5 mouse cellular contexts compared by ENCODE assay signal in the genomic region with DNA sequence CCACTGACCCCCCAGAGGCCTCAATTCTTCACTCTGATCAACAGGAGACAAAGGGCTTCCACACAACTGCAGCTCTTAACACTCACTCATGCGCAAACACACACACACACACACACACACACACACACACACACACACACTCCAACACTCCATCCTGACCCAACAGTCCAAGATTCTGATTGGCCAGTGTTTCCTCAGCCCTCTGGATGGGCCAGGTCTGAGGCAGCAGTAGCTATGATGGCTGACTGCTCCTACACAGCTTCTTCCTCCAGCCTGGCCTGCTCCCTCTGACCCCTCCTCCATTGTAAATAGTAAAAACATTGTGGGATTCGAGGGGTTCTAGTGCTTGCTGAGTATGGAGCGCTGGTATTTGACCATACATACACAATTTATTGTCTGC.
DNase-seq lines count a peak whose midpoint lies in the region; ATAC-seq lines count a peak whose summit lies in the region.
"Not testable (repeated sequence)": the region's sequence is repeated elsewhere in the genome, so short reads cannot be mapped to it uniquely, and the experiment has no call there.

No protein-coding gene starts in this region.

- H3K4me1 ChIP-seq in forebrain, embryonic 11.5 days (replicated peaks; ENCODE audit: control insufficient read depth, insufficient read depth, low read length); hindbrain, embryonic 15.5 days (replicated peaks); midbrain, embryonic 11.5 days (ENCODE audit: control insufficient read depth, insufficient read depth, low read length); midbrain, embryonic 15.5 days; neural tube, embryonic 14.5 days (ENCODE audit: control insufficient read depth, insufficient read depth, low read length): not testable (repeated sequence)

- H3K36me3 ChIP-seq in forebrain, embryonic 11.5 days (ENCODE audit: control insufficient read depth, insufficient read depth, low read length); hindbrain, embryonic 15.5 days; midbrain, embryonic 11.5 days (ENCODE audit: control insufficient read depth, insufficient read depth, low read length); midbrain, embryonic 15.5 days (replicated peaks); neural tube, embryonic 14.5 days (ENCODE audit: control insufficient read depth, insufficient read depth, low read length): not testable (repeated sequence)

- H3K4me2 ChIP-seq in forebrain, embryonic 11.5 days (ENCODE audit: low read depth, low read length, severe bottlenecking); hindbrain, embryonic 15.5 days; midbrain, embryonic 11.5 days; midbrain, embryonic 15.5 days; neural tube, embryonic 14.5 days (ENCODE audit: low read depth, low read length): not testable (repeated sequence)

- not testable (repeated sequence) for DNase-seq in forebrain, embryonic 11.5 days (ENCODE audit: low spot score); midbrain, embryonic 11.5 days (ENCODE audit: low spot score, missing footprints)

- peak; percentile 66; the same call in 1 of the 2 replicates for ATAC-seq in forebrain, embryonic 11.5 days (replicated peaks; ENCODE audit: low FRiP score)
- peak; percentile 27; the same call in 1 of the 2 replicates for ATAC-seq in hindbrain, embryonic 15.5 days (ENCODE audit: low FRiP score, low read depth)
- peak; percentile 13; the same call in 1 of the 2 replicates for ATAC-seq in midbrain, embryonic 11.5 days (ENCODE audit: low FRiP score)
- ATAC-seq in midbrain, embryonic 15.5 days (replicated peaks) = not testable (repeated sequence)
- peak; percentile 12; the same call in 1 of the 2 replicates for ATAC-seq in neural tube, embryonic 14.5 days (ENCODE audit: low read depth)

- not testable (repeated sequence) for H3K9me3 ChIP-seq in forebrain, embryonic 11.5 days (ENCODE audit: control insufficient read depth, low read length); hindbrain, embryonic 15.5 days; midbrain, embryonic 11.5 days (ENCODE audit: control insufficient read depth, low read length); midbrain, embryonic 15.5 days; neural tube, embryonic 14.5 days (ENCODE audit: control insufficient read depth, low read length)

- 73% methylated on average over 1 of the region's 3 CpGs for WGBS in forebrain, embryonic 11.5 days
- 89% methylated on average over 1 of the region's 3 CpGs for WGBS in hindbrain, embryonic 15.5 days
- 100% methylated on average over 1 of the region's 3 CpGs for WGBS in midbrain, embryonic 11.5 days
- WGBS in midbrain, embryonic 15.5 days = 20% methylated on average over 1 of the region's 3 CpGs
- 67% methylated on average over 1 of the region's 3 CpGs for WGBS in neural tube, embryonic 14.5 days

- not testable (repeated sequence) for H3K27ac ChIP-seq in forebrain, embryonic 11.5 days (ENCODE audit: low read depth, low read length); hindbrain, embryonic 15.5 days (replicated peaks); midbrain, embryonic 11.5 days (ENCODE audit: low read depth, low read length); neural tube, embryonic 14.5 days (ENCODE audit: low read depth, low read length)
- H3K27ac ChIP-seq in midbrain, embryonic 15.5 days = 0 out of 2 replicates have a peak overlapping the region, but pooled peaks have one; percentile 15

- H3K4me3 ChIP-seq in forebrain, embryonic 11.5 days (ENCODE audit: low read depth, low read length); hindbrain, embryonic 15.5 days; midbrain, embryonic 11.5 days (ENCODE audit: low read depth, low read length); midbrain, embryonic 15.5 days; neural tube, embryonic 14.5 days (ENCODE audit: low read depth, low read length): not testable (repeated sequence)

- H3K9ac ChIP-seq in forebrain, embryonic 11.5 days (ENCODE audit: low read length); hindbrain, embryonic 15.5 days; midbrain, embryonic 11.5 days (ENCODE audit: low read length); midbrain, embryonic 15.5 days; neural tube, embryonic 14.5 days (replicated peaks; ENCODE audit: low read depth, low read length): not testable (repeated sequence)

- H3K27me3 ChIP-seq in forebrain, embryonic 11.5 days (ENCODE audit: control insufficient read depth, insufficient read depth, low read length); hindbrain, embryonic 15.5 days; midbrain, embryonic 11.5 days (ENCODE audit: control insufficient read depth, insufficient read depth, low read length); midbrain, embryonic 15.5 days (replicated peaks); neural tube, embryonic 14.5 days (ENCODE audit: control insufficient read depth, insufficient read depth, low read length): not testable (repeated sequence)
